Mouse (Mus musculus): ENCODE data around the gene Apoe.

The Apoe gene

GRCm38 (mm10) chr7:19716055-19716682 is 17.2 kb upstream of the Apoe start:
- no peak for DNase-seq (ENCODE audit: low read depth, low spot score)

GRCm38 (mm10) chr7:19715239-19716054 is 16.5 kb upstream of the Apoe start, which contains the start of gene Tomm40:
Tomm40 (minus strand) TSS chr7:19715438.
- DNase-seq (ENCODE audit: low read depth, low spot score), result peak; percentile 100

- DNase-seq (ENCODE audit: low read depth, low spot score), result no peak
These were observed 15.8 kb upstream of the Apoe start for GRCm38 (mm10) chr7:19714836-19715235.

- DNase-seq (ENCODE audit: low read depth, low spot score), result no peak
These were observed 14.6 kb upstream of the Apoe start for GRCm38 (mm10) chr7:19713598-19713997.

- no peak for DNase-seq (ENCODE audit: low read depth, low spot score)
These were observed 14.2 kb upstream of the Apoe start for GRCm38 (mm10) chr7:19713196-19713595.

GRCm38 (mm10) chr7:19712414-19712813 is 13.4 kb upstream of the Apoe start:
- no peak for DNase-seq (ENCODE audit: low read depth, low spot score)

- DNase-seq (ENCODE audit: low read depth, low spot score), result no peak
These were observed 11.7 kb upstream of the Apoe start for GRCm38 (mm10) chr7:19710650-19711049.

GRCm38 (mm10) chr7:19705271-19705670 is 6.3 kb upstream of the Apoe start:
- DNase-seq (ENCODE audit: low read depth, low spot score), result no peak

GRCm38 (mm10) chr7:19704475-19704874 is 5.5 kb upstream of the Apoe start:
- no peak for DNase-seq (ENCODE audit: low read depth, low spot score)

- DNase-seq (ENCODE audit: low read depth, low spot score), result no peak
These were observed 4.0 kb upstream of the Apoe start for GRCm38 (mm10) chr7:19702859-19703555.

- peak; percentile 56 for DNase-seq (ENCODE audit: low read depth, low spot score)
These were observed 2.2 kb upstream of the Apoe start for GRCm38 (mm10) chr7:19701069-19701761.

GRCm38 (mm10) chr7:19700299-19701068 is 1.5 kb upstream of the Apoe start:
- no peak for DNase-seq (ENCODE audit: low read depth, low spot score)

- DNase-seq (ENCODE audit: low read depth, low spot score), result no peak
These were observed 800 bp upstream of the Apoe start for GRCm38 (mm10) chr7:19699827-19700148.

- DNase-seq (ENCODE audit: low read depth, low spot score), result no peak
These were observed 760 bp downstream of the Apoe start for GRCm38 (mm10) chr7:19697949-19698906.

- DNase-seq (ENCODE audit: low read depth, low spot score), result no peak
These were observed 2.6 kb downstream of the Apoe start for GRCm38 (mm10) chr7:19696336-19696873.

GRCm38 (mm10) chr7:19695881-19696280 is 3.1 kb downstream of the Apoe start:
- DNase-seq (ENCODE audit: low read depth, low spot score), result no peak

- DNase-seq (ENCODE audit: low read depth, low spot score), result no peak
These were observed 3.8 kb downstream of the Apoe start for GRCm38 (mm10) chr7:19695213-19695594.

GRCm38 (mm10) chr7:19694336-19695212 is 4.4 kb downstream of the Apoe start:
- no peak for DNase-seq (ENCODE audit: low read depth, low spot score)

- DNase-seq (ENCODE audit: low read depth, low spot score), result peak; percentile 72
These were observed 5.6 kb downstream of the Apoe start for GRCm38 (mm10) chr7:19693421-19693820.
